Mouse (Mus musculus): ENCODE results near the gene Klhl10. TPM values are rescaled to one million over a fixed set of nuclear protein-coding genes. Genes with fewer than 3 reads are reported as not detected.

Klhl10 gene
- polyA plus RNA-seq (2014; fragmentation: Nextera tagmentation; extraction: Ambion mirVana): 0.59 and 0.71 TPM in 2 replicates

- no peak for DNase-seq (ENCODE audit: low spot score)
- Histone ChIP-seq H3K4me3 (ENCODE audit: low read depth, low read length) (peak within 1 kb of the TSS; percentile 80), H3K36me3 (ENCODE audit: control insufficient read depth, insufficient read depth, low read length) (peaks cover 15% of the 10 kb centered on the region), H3K27ac (ENCODE audit: low read depth, low read length) (peak within 1 kb of the TSS; percentile 30; the same call in 1 of the 2 replicates), H3K27me3 (replicated peaks; ENCODE audit: control insufficient read depth, insufficient read depth, low read length) (no peaks in the 10 kb centered on the region), H3K9me3 (replicated peaks; ENCODE audit: control insufficient read depth, low read length) (no peaks in the 10 kb centered on the region), H3K4me1 (ENCODE audit: control insufficient read depth, insufficient read depth, low read length) (peaks cover 7% of the 10 kb centered on the region), H3K4me2 (ENCODE audit: low read length) (peak within 1 kb of the TSS; percentile 78), H3K9ac (ENCODE audit: low read length) (peak within 1 kb of the TSS; percentile 92)
- WGBS: 82% methylated on average over 8 of the region's 8 CpGs
- no peak for ATAC-seq
Measured at GRCm38 (mm10) chr11:100441797-100442196, at the start of gene Klhl10, which contains the start of gene Nt5c3b. TSS of gene Klhl10 (plus strand) at chr11:100441917. TSS of gene Nt5c3b (minus strand) at chr11:100441808.

DNA sequence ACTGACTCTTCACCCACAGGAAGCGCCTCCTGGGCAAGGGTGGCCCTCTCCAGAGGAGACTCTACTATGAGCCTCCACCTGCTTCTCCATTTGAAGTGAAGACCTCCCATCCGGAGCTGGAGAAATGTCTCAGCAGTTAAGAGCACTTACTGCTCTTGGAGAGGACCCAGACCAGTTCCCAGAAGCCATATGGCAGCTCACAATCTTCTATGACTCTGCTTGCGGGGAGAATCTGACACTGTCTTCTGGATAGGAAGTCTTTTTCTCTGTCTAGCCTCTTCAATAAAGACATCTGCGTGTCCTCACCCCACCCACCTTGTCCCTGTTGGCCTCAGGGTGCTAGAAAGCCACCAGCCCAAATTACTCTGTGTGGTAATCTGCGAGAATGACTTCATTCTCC, 48.8 kb upstream of the Klhl10 start:
- Histone ChIP-seq H3K36me3 (ENCODE audit: control insufficient read depth, insufficient read depth, low read length) (no peaks in the 10 kb centered on the region), H3K4me1 (ENCODE audit: control insufficient read depth, insufficient read depth, low read length) (peaks cover 10% of the 10 kb centered on the region; the same call in 1 of the 2 replicates), H3K9ac (ENCODE audit: low read length) (no peak overlapping the region), H3K27ac (ENCODE audit: low read depth, low read length) (no peak overlapping the region), H3K4me2 (ENCODE audit: low read length) (no peak overlapping the region), H3K4me3 (ENCODE audit: low read depth, low read length) (no peak overlapping the region), H3K9me3 (replicated peaks; ENCODE audit: control insufficient read depth, low read length) (no peaks in the 10 kb centered on the region), H3K27me3 (replicated peaks; ENCODE audit: control insufficient read depth, insufficient read depth, low read length) (peaks cover 14% of the 10 kb centered on the region; the same call in 1 of the 2 replicates)
- ATAC-seq: no peak
- no peak for DNase-seq (ENCODE audit: low spot score)
- WGBS: 86% methylated on average over 5 of the region's 5 CpGs

DNA sequence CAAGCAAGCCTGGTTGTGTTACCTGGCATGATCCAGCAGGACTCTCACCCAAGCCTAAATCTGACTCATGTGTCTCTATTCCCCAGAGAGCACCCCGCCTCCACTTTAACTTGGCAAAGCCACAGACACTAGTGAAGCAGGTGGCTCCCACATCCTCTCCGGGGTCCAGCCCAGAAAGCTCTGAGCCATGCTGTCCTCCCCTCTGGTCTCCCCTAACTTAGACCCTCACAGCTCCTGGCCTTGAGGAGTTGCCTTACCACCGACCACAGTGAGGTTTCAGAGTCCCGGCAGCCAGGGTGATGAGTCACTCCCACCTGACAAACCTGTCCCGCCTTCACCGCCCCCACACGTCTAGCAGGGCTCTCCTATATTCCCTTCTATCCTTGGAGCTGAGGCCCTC, 48.0 kb upstream of the Klhl10 start:
- H3K4me1 ChIP-seq (ENCODE audit: control insufficient read depth, insufficient read depth, low read length): peaks cover 10% of the 10 kb centered on the region; the same call in 1 of the 2 replicates
- H3K27ac ChIP-seq (ENCODE audit: low read depth, low read length): no peak overlapping the region
- H3K9me3 ChIP-seq (replicated peaks; ENCODE audit: control insufficient read depth, low read length): no peaks in the 10 kb centered on the region
- no peak overlapping the region for H3K4me3 ChIP-seq (ENCODE audit: low read depth, low read length)
- H3K4me2 ChIP-seq (ENCODE audit: low read length): no peak overlapping the region
- no peak overlapping the region for H3K9ac ChIP-seq (ENCODE audit: low read length)
- DNase-seq (ENCODE audit: low spot score) (no peak), ATAC-seq (no peak)
- no peaks in the 10 kb centered on the region for H3K36me3 ChIP-seq (ENCODE audit: control insufficient read depth, insufficient read depth, low read length)
- peaks cover 14% of the 10 kb centered on the region; the same call in 1 of the 2 replicates for H3K27me3 ChIP-seq (replicated peaks; ENCODE audit: control insufficient read depth, insufficient read depth, low read length)
- WGBS: 75% methylated on average over 7 of the region's 7 CpGs

DNA sequence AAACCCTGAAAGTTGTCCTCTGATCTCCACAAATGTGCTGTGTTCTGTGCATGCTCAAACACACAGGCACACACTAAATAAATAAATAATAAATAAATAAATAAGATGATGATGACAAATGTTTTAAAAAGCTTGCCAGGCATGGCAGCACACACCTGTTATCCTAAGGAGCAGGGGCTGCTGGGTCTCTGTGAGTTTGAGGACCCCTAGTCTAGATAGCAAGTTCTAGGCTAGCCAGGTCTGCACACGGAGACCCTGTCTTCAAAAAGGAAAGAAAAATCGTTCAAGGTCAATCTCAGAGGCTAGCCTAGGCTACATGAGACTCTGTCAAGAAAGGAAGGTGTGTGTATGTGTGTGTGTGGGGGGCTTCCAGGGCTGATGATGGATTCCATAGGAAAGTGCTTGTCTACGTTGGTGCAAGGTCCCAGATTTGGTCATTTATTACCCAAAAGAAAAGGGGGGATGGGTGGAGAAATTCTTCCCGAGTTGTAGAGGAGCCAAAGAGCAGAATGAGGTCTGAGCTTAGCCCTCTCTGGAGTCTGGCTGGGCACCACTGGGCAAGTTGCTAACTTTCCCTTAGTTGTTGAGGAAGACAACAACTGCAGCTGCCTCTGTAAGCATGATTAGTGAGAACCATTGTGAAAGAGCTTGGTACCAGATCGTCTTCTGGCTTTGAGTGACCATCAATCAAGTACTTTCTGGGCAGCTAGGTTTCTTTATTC, 47.2 kb upstream of the Klhl10 start:
- WGBS: 81% methylated on average over 5 of the region's 5 CpGs
- Histone ChIP-seq H3K27me3 (replicated peaks; ENCODE audit: control insufficient read depth, insufficient read depth, low read length) (peaks cover 14% of the 10 kb centered on the region; the same call in 1 of the 2 replicates), H3K4me2 (ENCODE audit: low read length) (no peak overlapping the region), H3K4me1 (ENCODE audit: control insufficient read depth, insufficient read depth, low read length) (peaks cover 10% of the 10 kb centered on the region; the same call in 1 of the 2 replicates), H3K4me3 (ENCODE audit: low read depth, low read length) (no peak overlapping the region), H3K9me3 (replicated peaks; ENCODE audit: control insufficient read depth, low read length) (no peaks in the 10 kb centered on the region), H3K27ac (ENCODE audit: low read depth, low read length) (no peak overlapping the region), H3K9ac (ENCODE audit: low read length) (no peak overlapping the region), H3K36me3 (ENCODE audit: control insufficient read depth, insufficient read depth, low read length) (no peaks in the 10 kb centered on the region)
- ATAC-seq (no peak), DNase-seq (ENCODE audit: low spot score) (no peak)

DNA sequence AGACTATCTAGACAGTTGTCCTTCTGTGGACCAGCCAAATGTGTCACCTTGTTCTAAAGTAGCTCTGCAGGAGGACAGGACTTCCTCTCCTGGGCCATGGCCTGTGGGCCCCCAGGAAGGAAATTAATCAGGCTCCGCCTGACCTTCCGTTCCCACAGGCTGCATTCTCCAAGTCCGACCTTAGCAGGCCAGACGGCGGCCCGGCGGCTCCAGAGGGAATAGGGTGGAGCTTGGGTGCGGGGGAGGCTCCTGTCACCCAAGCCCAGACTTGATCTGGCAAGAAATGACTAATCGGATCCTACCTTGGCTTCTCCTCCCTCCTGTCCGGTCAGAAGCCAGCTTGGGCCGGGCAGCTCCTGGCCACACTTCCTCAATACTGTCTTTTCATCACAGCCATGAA, 46.5 kb upstream of the Klhl10 start:
- no peak overlapping the region for H3K4me3 ChIP-seq (ENCODE audit: low read depth, low read length)
- DNase-seq (ENCODE audit: low spot score) (no peak), ATAC-seq (no peak)
- peaks cover 10% of the 10 kb centered on the region; the same call in 1 of the 2 replicates for H3K4me1 ChIP-seq (ENCODE audit: control insufficient read depth, insufficient read depth, low read length)
- no peak overlapping the region for H3K27ac ChIP-seq (ENCODE audit: low read depth, low read length)
- no peaks in the 10 kb centered on the region for H3K36me3 ChIP-seq (ENCODE audit: control insufficient read depth, insufficient read depth, low read length)
- H3K9me3 ChIP-seq (replicated peaks; ENCODE audit: control insufficient read depth, low read length): no peaks in the 10 kb centered on the region
- peak overlapping the region; percentile 21; the same call in 1 of the 2 replicates for H3K9ac ChIP-seq (ENCODE audit: low read length)
- H3K4me2 ChIP-seq (ENCODE audit: low read length): peak overlapping the region; percentile 62
- 38% methylated on average over 11 of the region's 11 CpGs for WGBS
- H3K27me3 ChIP-seq (replicated peaks; ENCODE audit: control insufficient read depth, insufficient read depth, low read length): peaks cover 14% of the 10 kb centered on the region; the same call in 1 of the 2 replicates

- Histone ChIP-seq H3K4me1 (ENCODE audit: control insufficient read depth, insufficient read depth, low read length) (peaks cover 10% of the 10 kb centered on the region; the same call in 1 of the 2 replicates), H3K4me2 (ENCODE audit: low read length) (peak overlapping the region; percentile 62), H3K27me3 (replicated peaks; ENCODE audit: control insufficient read depth, insufficient read depth, low read length) (peaks cover 14% of the 10 kb centered on the region; the same call in 1 of the 2 replicates), H3K4me3 (ENCODE audit: low read depth, low read length) (peak overlapping the region; percentile 69), H3K9me3 (replicated peaks; ENCODE audit: control insufficient read depth, low read length) (no peaks in the 10 kb centered on the region), H3K36me3 (ENCODE audit: control insufficient read depth, insufficient read depth, low read length) (no peaks in the 10 kb centered on the region), H3K27ac (ENCODE audit: low read depth, low read length) (no peak overlapping the region), H3K9ac (ENCODE audit: low read length) (peak overlapping the region; percentile 21)
- ATAC-seq (no peak), DNase-seq (ENCODE audit: low spot score) (no peak)
- 27% methylated on average over 17 of the region's 17 CpGs for WGBS
Measured at GRCm38 (mm10) chr11:100395861-100396631, 45.7 kb upstream of the Klhl10 start.

DNA sequence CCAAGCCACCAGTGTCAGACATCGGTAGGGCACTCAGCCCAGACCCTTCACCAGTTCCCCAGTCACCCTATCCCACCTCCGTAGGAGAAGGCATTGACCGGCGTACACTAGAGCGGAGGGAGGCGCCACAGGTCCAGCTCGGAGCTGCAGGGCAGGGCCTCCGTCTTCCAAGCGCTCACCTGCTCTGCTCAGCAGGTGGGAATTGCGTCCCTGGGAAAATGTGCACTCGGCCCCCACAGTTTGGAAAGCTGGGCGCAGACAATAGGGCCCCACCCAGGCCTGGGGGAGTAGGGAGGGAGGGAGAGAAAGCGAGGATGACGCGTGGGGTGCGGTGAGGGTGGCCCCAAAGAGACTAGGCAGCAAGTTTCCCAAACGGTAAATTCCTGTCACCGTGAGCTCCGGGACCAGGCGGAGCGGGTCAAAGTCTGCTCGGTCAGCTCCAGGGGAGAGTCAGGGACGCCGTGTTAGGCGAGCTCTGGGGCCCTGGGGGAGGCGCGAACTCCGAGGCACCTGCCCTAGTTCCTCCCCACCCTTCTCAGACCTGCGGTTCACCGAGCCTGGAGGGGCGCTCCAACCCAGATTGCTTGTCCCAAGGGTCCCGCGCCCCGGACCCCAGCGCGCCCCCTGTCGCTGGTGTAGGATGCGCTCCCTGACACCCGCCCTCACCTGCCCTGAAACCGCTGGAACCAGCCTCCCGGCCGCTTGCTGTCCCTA, 44.7 kb upstream of the Klhl10 start:
- ATAC-seq (peak; percentile 24), DNase-seq (ENCODE audit: low spot score) (no peak)
- Histone ChIP-seq H3K4me3 (ENCODE audit: low read depth, low read length) (peak overlapping the region; percentile 69), H3K4me1 (ENCODE audit: control insufficient read depth, insufficient read depth, low read length) (peaks cover 12% of the 10 kb centered on the region; the same call in 1 of the 2 replicates), H3K9ac (ENCODE audit: low read length) (peak overlapping the region; percentile 76), H3K36me3 (ENCODE audit: control insufficient read depth, insufficient read depth, low read length) (no peaks in the 10 kb centered on the region), H3K4me2 (ENCODE audit: low read length) (peak overlapping the region; percentile 62), H3K9me3 (replicated peaks; ENCODE audit: control insufficient read depth, low read length) (no peaks in the 10 kb centered on the region), H3K27ac (ENCODE audit: low read depth, low read length) (0 out of 2 replicates have a peak overlapping the region, but pooled peaks have one; percentile 39), H3K27me3 (replicated peaks; ENCODE audit: control insufficient read depth, insufficient read depth, low read length) (peaks cover 14% of the 10 kb centered on the region; the same call in 1 of the 2 replicates)
- 2% methylated on average over 42 of the region's 42 CpGs for WGBS
